Mouse (Mus musculus) CH12.LX (cell line): ENCODE results near the gene C130026I21Rik. TPM values are rescaled to one million over a fixed set of nuclear protein-coding genes. Genes with fewer than 3 reads are reported as not detected.
"Not testable (repeated sequence)": the region's sequence is repeated elsewhere in the genome, so short reads cannot be mapped to it uniquely, and the experiment has no call there.

ENCODE experiments used
- DNase-seq: peaks from one replicate; pipeline ENCODE4 v3.0.0-alpha.2; 2013; ENCODE audit errors: extremely low read depth
- H3K27ac ChIP-seq: 2 replicates; pipeline ENCODE4 v1.5.1; 2012; ENCODE audit warnings: low read depth, mild to moderate bottlenecking, control low read depth, moderate library complexity; ENCODE audit not compliant: insufficient read depth
- H3K27me3 ChIP-seq: replicated peaks from 2 replicates; pipeline ENCODE3; 2012; ENCODE audit warnings: inconsistent platforms
- H3K36me3 ChIP-seq, 2 experiments: replicated peaks in 1 of 2; 2 replicates each; pipeline versions ENCODE3 to v1.6.1; 2012; ENCODE audit warnings: inconsistent platforms in 1 of 2, low read length in 1 of 2, mild to moderate bottlenecking in 1 of 2, mixed read lengths in 1 of 2, moderate library complexity in 1 of 2; ENCODE audit not compliant: control insufficient read depth in 1 of 2, insufficient read depth in 1 of 2
- H3K4me1 ChIP-seq, 2 experiments: 2 replicates each; pipeline ENCODE4 v1.6.1; 2012; ENCODE audit warnings: inconsistent platforms in 1 of 2, moderate library complexity in 1 of 2; ENCODE audit not compliant: insufficient read depth in 2 of 2, control insufficient read depth in 1 of 2
- H3K4me2 ChIP-seq: 2 replicates; pipeline ENCODE4 v1.6.1; 2012; ENCODE audit warnings: low read depth, mild to moderate bottlenecking, control low read depth; ENCODE audit not compliant: poor library complexity, insufficient read depth, severe bottlenecking
- H3K4me3 ChIP-seq, 3 experiments: fragments of 150-350 bp in 1 of 3; sonication (generic) in 1 of 3; replicated peaks in 1 of 3; 2 replicates each; pipeline versions ENCODE3 to v1.5.1; 2011 to 2012; ENCODE audit warnings: low read depth in 2 of 3, low read length in 2 of 3, mild to moderate bottlenecking in 2 of 3, moderate library complexity in 2 of 3, control low read depth in 1 of 3, improper control_type of control experiment in 1 of 3, inconsistent platforms in 1 of 3, mixed read lengths in 1 of 3; ENCODE audit not compliant: poor library complexity in 1 of 3
- H3K79me2 ChIP-seq: replicated peaks from 2 replicates; pipeline ENCODE4 v1.6.1; 2012; ENCODE audit warnings: mild to moderate bottlenecking, moderate library complexity; ENCODE audit not compliant: control insufficient read depth, poor library complexity, insufficient read depth, severe bottlenecking; ENCODE audit errors: extremely low read depth
- H3K9ac ChIP-seq: 2 replicates; pipeline ENCODE4 v1.6.1; 2012; ENCODE audit warnings: low read depth, mild to moderate bottlenecking, control low read depth, moderate library complexity; ENCODE audit not compliant: insufficient read depth
- H3K9me3 ChIP-seq: replicated peaks from 2 replicates; pipeline ENCODE3; 2012; ENCODE audit warnings: low read length, inconsistent platforms, mixed read lengths
- BHLHE40 ChIP-seq: IDR thresholded peaks from 2 replicates; pipeline ENCODE4 v1.6.1; 2011; ENCODE audit warnings: mild to moderate bottlenecking, low read depth, low read length, improper control_type of control experiment
- ELF1 ChIP-seq: IDR thresholded peaks from 2 replicates; pipeline ENCODE4 v1.6.1; 2014; ENCODE audit warnings: low read depth, mild to moderate bottlenecking, inconsistent platforms, low read length, improper control_type of control experiment
- EP300 ChIP-seq: IDR thresholded peaks from 2 replicates; pipeline ENCODE4 v1.6.1; 2011; ENCODE audit warnings: low read length, improper control_type of control experiment
- ETS1 ChIP-seq: conservative IDR thresholded peaks from 2 replicates; pipeline ENCODE4 v1.6.1; 2012; ENCODE audit warnings: low read depth, mild to moderate bottlenecking, inconsistent platforms, low read length, improper control_type of control experiment, moderate library complexity
- IRF4 ChIP-seq: IDR thresholded peaks from 2 replicates; pipeline ENCODE4 v1.6.1; 2014; ENCODE audit warnings: low read depth, mild to moderate bottlenecking, inconsistent platforms, low read length, improper control_type of control experiment
- MAFK ChIP-seq: IDR thresholded peaks from 2 replicates; pipeline ENCODE4 v1.6.1; 2011; ENCODE audit warnings: low read length, improper control_type of control experiment; ENCODE audit not compliant: insufficient replicate concordance
- MAX ChIP-seq: IDR thresholded peaks from 2 replicates; pipeline ENCODE4 v1.6.1; 2011; ENCODE audit warnings: low read length, improper control_type of control experiment
- MEF2A ChIP-seq: IDR thresholded peaks from 2 replicates; pipeline ENCODE4 v1.6.1; 2014; ENCODE audit warnings: low read depth, mild to moderate bottlenecking, inconsistent platforms, low read length, improper control_type of control experiment, borderline replicate concordance
- MXI1 ChIP-seq: IDR thresholded peaks from 2 replicates; pipeline ENCODE4 v1.6.1; 2011; ENCODE audit warnings: mild to moderate bottlenecking, low read depth, low read length, improper control_type of control experiment
- SIN3A ChIP-seq: IDR thresholded peaks from 2 replicates; pipeline ENCODE4 v1.6.1; 2012; ENCODE audit warnings: low read length, improper control_type of control experiment, inconsistent platforms
- TCF12 ChIP-seq: IDR thresholded peaks from 2 replicates; pipeline ENCODE4 v1.6.1; 2014; ENCODE audit warnings: low read depth, mild to moderate bottlenecking, inconsistent platforms, low read length, improper control_type of control experiment
- dilution Hi-C: fragments of 300-500 bp; cut with MboI; formaldehyde crosslinking; loops from 2 replicates; pipeline ENCODE4 v1.14.3; 2020; ENCODE audit warnings: low sequenced_read_pairs; ENCODE audit not compliant: extremely low pct_unique_long_range_greater_than_20kb, extremely low pct_ligation_motif_present
- in situ Hi-C: fragments of 300-500 bp; cut with MboI; formaldehyde crosslinking; loops from 3 replicates; pipeline ENCODE4 v1.14.3; 2019; ENCODE audit warnings: low sequenced_read_pairs, low pct_ligation_motif_present, low pct_unique_long_range_greater_than_20kb, mixed read lengths
- polyA plus RNA-seq: library from polyadenylated mRNA; unstranded; fragments of >175 nt; gene quantifications from 2 replicates; pipeline ENCODE4 v1.2.1, GENCODE M21; 2012; ENCODE audit warnings: low read depth; ENCODE audit not compliant: insufficient read length
- total RNA-seq, 2 experiments: library from RNA; depleted of rRNA; stranded (reverse); fragments of 300-350 nt in 1 of 2; fragments of >200 nt in 1 of 2; gene quantifications; 2 replicates each; pipeline ENCODE4 v1.2.3; 2012 to 2014

The C130026I21Rik gene
- total and polyA plus RNA-seq, 3 experiments = 175 to 398 (median 379) TPM

DNA sequence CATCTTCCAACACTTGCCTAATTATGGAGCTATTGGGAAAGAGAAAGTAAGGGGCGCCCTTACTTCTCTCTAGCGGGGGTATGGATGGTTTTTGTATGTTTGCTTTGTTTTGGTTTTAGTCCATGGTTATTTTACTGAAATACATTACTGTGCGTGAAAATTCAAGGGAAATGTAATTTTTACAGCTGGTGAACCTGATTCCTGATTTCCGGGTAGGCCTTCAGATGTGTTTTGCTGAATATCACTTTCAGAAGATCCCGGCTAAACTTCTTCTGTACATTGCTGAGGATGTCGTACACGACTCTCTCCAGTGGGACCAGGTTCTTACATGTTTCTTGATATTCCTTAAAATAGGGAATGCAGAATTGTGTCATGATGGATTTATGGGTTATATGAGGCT is 158.1 kb downstream of the C130026I21Rik start:
- H3K4me1 ChIP-seq, dilution Hi-C loops, H3K27ac ChIP-seq, H3K36me3 ChIP-seq, H3K79me2 ChIP-seq, H3K27me3 ChIP-seq, DNase-seq, H3K9me3 ChIP-seq, in situ Hi-C loops: not testable (repeated sequence)
- 0 out of 2 replicates have a peak, but pooled peaks have one; percentile 32 for TF ChIP-seq ELF1
- 0 out of 2 replicates have a peak, but pooled peaks have one; percentile 10 for TF ChIP-seq MAFK
- Histone ChIP-seq H3K4me2 (peak overlapping the region; percentile 98), H3K4me3 (peak overlapping the region; percentile 25 to 49 (median 31)), H3K9ac (peak overlapping the region; percentile 78)

- Histone ChIP-seq H3K9ac (peak overlapping the region; percentile 8), H3K4me3 (peak overlapping the region; percentile 27 to 49 (median 38)), H3K4me2 (peak overlapping the region; percentile 13), H3K27ac (0 out of 2 replicates have a peak overlapping the region, but pooled peaks have one; percentile 7)
- TF ChIP-seq IRF4 = peak; percentile 76
- peak; percentile 40; the same call in 1 of the 2 replicates for TF ChIP-seq MEF2A
- TF ChIP-seq MXI1 = peak; percentile 59; the same call in 1 of the 2 replicates
- peak; percentile 45; the same call in 1 of the 2 replicates for TF ChIP-seq ELF1
- TF ChIP-seq SIN3A = peak; percentile 65; the same call in 1 of the 2 replicates
- TF ChIP-seq TCF12 = 0 out of 2 replicates have a peak, but pooled peaks have one; percentile 43
- TF ChIP-seq BHLHE40 = peak; percentile 42
- TF ChIP-seq EP300 = peak; percentile 53
- 0 out of 2 replicates have a peak, but pooled peaks have one; percentile 22 for TF ChIP-seq MAX
- TF ChIP-seq ETS1 = peak; percentile 65; the same call in 1 of the 2 replicates
- H3K9me3 ChIP-seq, dilution Hi-C loops, H3K36me3 ChIP-seq, in situ Hi-C loops, H3K4me1 ChIP-seq, H3K27me3 ChIP-seq, H3K79me2 ChIP-seq: not testable (repeated sequence)
- DNase-seq = peak; percentile 87
Observed at GRCm38 (mm10) chr1:85111572-85111971, 158.8 kb downstream of the C130026I21Rik start.

- H3K79me2 ChIP-seq, in situ Hi-C loops, H3K36me3 ChIP-seq, DNase-seq, dilution Hi-C loops, H3K9me3 ChIP-seq, H3K4me3 ChIP-seq, H3K27ac ChIP-seq, H3K27me3 ChIP-seq, H3K4me1 ChIP-seq: not testable (repeated sequence)
- peak overlapping the region; percentile 69; the same call in 1 of the 2 replicates for H3K4me2 ChIP-seq
- H3K9ac ChIP-seq = peak overlapping the region; percentile 41; the same call in 1 of the 2 replicates
Observed at GRCm38 (mm10) chr1:85110876-85111275, 159.5 kb downstream of the C130026I21Rik start.

- DNase-seq, H3K27me3 ChIP-seq, H3K79me2 ChIP-seq, H3K9me3 ChIP-seq, in situ Hi-C loops, H3K4me1 ChIP-seq, H3K36me3 ChIP-seq, dilution Hi-C loops: not testable (repeated sequence)
- Histone ChIP-seq H3K4me2 (peak within 1 kb of the TSS; percentile 61), H3K27ac (peak within 1 kb of the TSS; percentile 59), H3K4me3 (peak within 1 kb of the TSS in 2 of 3 experiments; percentile 55 to 68), H3K9ac (peak within 1 kb of the TSS; percentile 78)
Observed at GRCm38 (mm10) chr1:85109753-85110152, 160.6 kb downstream of the C130026I21Rik start, which contains the start of gene A530032D15Rik. Gene A530032D15Rik (minus strand): TSS chr1:85109853.
